Mouse (Mus musculus) hindbrain, postnatal 0 days (tissue): ENCODE results near the gene Pate2. TPM values are rescaled to one million over a fixed set of nuclear protein-coding genes. Genes with fewer than 3 reads are reported as not detected.
"Not testable (repeated sequence)": the region's sequence is repeated elsewhere in the genome, so short reads cannot be mapped to it uniquely, and the experiment has no call there.

ENCODE experiments used
- ATAC-seq: fragments of 200-750 bp; cut with Nextera tagmentation; 2 replicates; pipeline ENCODE4 v1.8.0; 2017; ENCODE audit warnings: mild to moderate bottlenecking, moderate TSS enrichment, moderate library complexity
- DNase-seq: peaks from one replicate; pipeline ENCODE4 v3.0.0-alpha.2; 2015; ENCODE audit warnings: low spot score
- H3K27ac ChIP-seq: fragments of 300-500 bp; sonication (generic); 2 replicates; pipeline ENCODE4 v1.5.1; 2014; ENCODE audit warnings: mild to moderate bottlenecking
- H3K27me3 ChIP-seq: fragments of 300-500 bp; sonication (generic); 2 replicates; pipeline ENCODE4 v1.6.1; 2014; ENCODE audit warnings: low read length, mixed read lengths; ENCODE audit not compliant: insufficient read depth
- H3K36me3 ChIP-seq: fragments of 300-500 bp; sonication (generic); 2 replicates; pipeline ENCODE4 v1.6.1; 2014; ENCODE audit warnings: low read length, mixed read lengths; ENCODE audit not compliant: insufficient read depth
- H3K4me1 ChIP-seq: fragments of 300-500 bp; sonication (generic); 2 replicates; pipeline ENCODE4 v1.6.1; 2014; ENCODE audit warnings: antibody characterized with exemption, low read length, mixed read lengths; ENCODE audit not compliant: insufficient read depth
- H3K4me2 ChIP-seq: fragments of 300-500 bp; sonication (generic); 2 replicates; pipeline ENCODE4 v1.6.1; 2014; ENCODE audit warnings: low read depth, mild to moderate bottlenecking, low read length, moderate library complexity, mixed read lengths
- H3K4me3 ChIP-seq: fragments of 300-500 bp; sonication (generic); 2 replicates; pipeline ENCODE4 v1.5.1; 2014; ENCODE audit warnings: low read length
- H3K9ac ChIP-seq: fragments of 300-500 bp; sonication (generic); replicated peaks from 2 replicates; pipeline ENCODE4 v1.6.1; 2014; ENCODE audit warnings: mild to moderate bottlenecking, low read length, moderate library complexity, mixed read lengths
- H3K9me3 ChIP-seq: fragments of 300-500 bp; sonication (generic); 2 replicates; pipeline ENCODE4 v1.6.1; 2016; ENCODE audit warnings: low read length, mixed read lengths
- CTCF ChIP-seq: IDR thresholded peaks from 2 replicates; pipeline ENCODE4 v1.5.1; 2016; ENCODE audit warnings: antibody characterized with exemption, control low read depth, low read depth
- WGBS: fragments of 180-500 bp; shearing (Covaris S2); extraction: QIAGEN DNeasy Blood & Tissue Kit; methylation state at CpG from one replicate; pipeline ENCODE4 v1.1.7; 2014; 5-methylcytosine and 5-hydroxymethylcytosine counted together
- polyA plus RNA-seq: library from polyadenylated mRNA; unstranded; fragments of >200 nt; fragmentation: Nextera tagmentation; extraction: Ambion mirVana; gene quantifications from 2 replicates; pipeline ENCODE4 v1.2.1, GENCODE M21; 2015
- total RNA-seq: library from RNA; depleted of rRNA; stranded (reverse); fragments of >200 nt; gene quantifications from 2 replicates; pipeline ENCODE4 v1.2.3, GENCODE M21; 2014

The Pate2 gene
- total and polyA plus RNA-seq, 2 experiments from 2014 or later = 0.41 to 0.47 TPM

GRCm38 (mm10) chr9:35614005-35614404 is 43.9 kb downstream of the Pate2 start:
- Histone ChIP-seq H3K4me2 (no peak overlapping the region), H3K9me3 (no peaks in the 10 kb centered on the region), H3K4me1 (no peaks in the 10 kb centered on the region), H3K4me3 (no peak overlapping the region), H3K36me3 (no peaks in the 10 kb centered on the region), H3K9ac (no peak overlapping the region), H3K27ac (no peak overlapping the region), H3K27me3 (no peaks in the 10 kb centered on the region)
- peak; percentile 3 for DNase-seq
- no peak for ATAC-seq
- WGBS = 34% methylated on average over 2 of the region's 2 CpGs
- peak; percentile 53 for TF ChIP-seq CTCF

- H3K27ac ChIP-seq, H3K27me3 ChIP-seq, ATAC-seq, H3K4me3 ChIP-seq, H3K9me3 ChIP-seq, H3K4me2 ChIP-seq, DNase-seq, H3K4me1 ChIP-seq, H3K9ac ChIP-seq, H3K36me3 ChIP-seq: not testable (repeated sequence)
- WGBS = 82% methylated on average over 2 of the region's 2 CpGs
Measured at GRCm38 (mm10) chr9:35616784-35617183, 46.7 kb downstream of the Pate2 start.

GRCm38 (mm10) chr9:35632981-35633380 is 62.9 kb downstream of the Pate2 start:
- H3K27me3 ChIP-seq = no peaks in the 10 kb centered on the region
- no peak overlapping the region for H3K4me2 ChIP-seq
- H3K9me3 ChIP-seq = no peaks in the 10 kb centered on the region
- ATAC-seq (no peak), DNase-seq (no peak)
- no peak overlapping the region for H3K4me3 ChIP-seq
- WGBS = 92% methylated on average over 1 of the region's 1 CpGs
- no peak for TF ChIP-seq CTCF
- no peak overlapping the region for H3K27ac ChIP-seq
- no peaks in the 10 kb centered on the region for H3K4me1 ChIP-seq
- no peaks in the 10 kb centered on the region for H3K36me3 ChIP-seq
- H3K9ac ChIP-seq = no peak overlapping the region

GRCm38 (mm10) chr9:35648102-35648501 is 78.0 kb downstream of the Pate2 start, which contains the start of gene Pate3:
TSS of gene Pate3 (minus strand) at chr9:35648202.
- Histone ChIP-seq H3K27ac (no peak within 1 kb of the TSS), H3K9me3 (no peaks in the 10 kb centered on the region), H3K4me1 (no peaks in the 10 kb centered on the region), H3K27me3 (no peaks in the 10 kb centered on the region), H3K36me3 (no peaks in the 10 kb centered on the region), H3K9ac (no peak within 1 kb of the TSS), H3K4me2 (no peak within 1 kb of the TSS), H3K4me3 (no peak within 1 kb of the TSS)
- ATAC-seq (no peak), DNase-seq (no peak)
- no peak for TF ChIP-seq CTCF
- 84% methylated on average over 1 of the region's 1 CpGs for WGBS

GRCm38 (mm10) chr9:35673557-35673956 is 103.5 kb downstream of the Pate2 start:
- Histone ChIP-seq H3K27me3 (no peaks in the 10 kb centered on the region), H3K4me2 (no peak overlapping the region), H3K36me3 (no peaks in the 10 kb centered on the region), H3K4me3 (no peak overlapping the region), H3K4me1 (no peaks in the 10 kb centered on the region), H3K9me3 (no peaks in the 10 kb centered on the region), H3K9ac (no peak overlapping the region), H3K27ac (no peak overlapping the region)
- WGBS = 85% methylated on average over 2 of the region's 2 CpGs
- TF ChIP-seq CTCF = no peak
- ATAC-seq = no peak
- no peak for DNase-seq

- Histone ChIP-seq H3K9me3 (no peaks in the 10 kb centered on the region), H3K9ac (no peak within 1 kb of the TSS), H3K27me3 (no peaks in the 10 kb centered on the region), H3K4me2 (no peak within 1 kb of the TSS), H3K27ac (no peak within 1 kb of the TSS), H3K4me3 (no peak within 1 kb of the TSS), H3K36me3 (no peaks in the 10 kb centered on the region), H3K4me1 (no peaks in the 10 kb centered on the region)
- DNase-seq (no peak), ATAC-seq (no peak)
- WGBS = 62% methylated on average over 1 of the region's 1 CpGs
- no peak for TF ChIP-seq CTCF
Measured at GRCm38 (mm10) chr9:35687013-35687412, 116.9 kb downstream of the Pate2 start, which contains the start of gene Pate1. TSS of gene Pate1 (minus strand) at chr9:35687390.

GRCm38 (mm10) chr9:35691924-35692323 is 121.8 kb downstream of the Pate2 start:
- Histone ChIP-seq H3K9ac (no peak overlapping the region), H3K27me3 (no peaks in the 10 kb centered on the region), H3K4me3 (no peak overlapping the region), H3K27ac (no peak overlapping the region), H3K4me1 (no peaks in the 10 kb centered on the region), H3K36me3 (no peaks in the 10 kb centered on the region), H3K4me2 (no peak overlapping the region), H3K9me3 (no peaks in the 10 kb centered on the region)
- DNase-seq (no peak), ATAC-seq (no peak)
- TF ChIP-seq CTCF = no peak
